Mouse (Mus musculus): ENCODE measurements at regions not wholly inside any gene's neighbourhood (a gene's known extent, or its start where the extent isn't known, plus 50 kb on each side); places are given as distances from the start of the nearest gene placed in this dataset.

- TF ChIP-seq CTCF (IDR thresholded peaks at IDR 0.05; ENCODE audit: borderline replicate concordance, control insufficient read depth, extremely low read depth, insufficient read depth, low read length, poor library complexity) (no peak), POLR2A (IDR thresholded peaks at IDR 0.05; ENCODE audit: control insufficient read depth, extremely low read depth, insufficient read depth, low read length, poor library complexity) (no peak)
These were observed 131.8 kb upstream of the Tmpo start for GRCm38 (mm10) chr10:91312913-91313312.

Measured in thymus, adult 2 months (tissue).